Mouse (Mus musculus) kidney, adult 11 months (tissue): ENCODE measurements around the gene Efcab5.

ENCODE experiments used
- DNase-seq: peaks from one replicate; pipeline ENCODE4 v3.0.0; 2022

The Efcab5 gene

GRCm38 (mm10) chr11:77188868-77189267, at the start of gene Efcab5:
Gene Efcab5 (minus strand): TSS chr11:77188968.
- DNase-seq = no peak

GRCm38 (mm10) chr11:77235267-77235666, 46.5 kb upstream of the Efcab5 start:
- no peak for DNase-seq

- no peak for DNase-seq
These were observed 42.7 kb upstream of the Efcab5 start for GRCm38 (mm10) chr11:77231514-77231913.

DNA sequence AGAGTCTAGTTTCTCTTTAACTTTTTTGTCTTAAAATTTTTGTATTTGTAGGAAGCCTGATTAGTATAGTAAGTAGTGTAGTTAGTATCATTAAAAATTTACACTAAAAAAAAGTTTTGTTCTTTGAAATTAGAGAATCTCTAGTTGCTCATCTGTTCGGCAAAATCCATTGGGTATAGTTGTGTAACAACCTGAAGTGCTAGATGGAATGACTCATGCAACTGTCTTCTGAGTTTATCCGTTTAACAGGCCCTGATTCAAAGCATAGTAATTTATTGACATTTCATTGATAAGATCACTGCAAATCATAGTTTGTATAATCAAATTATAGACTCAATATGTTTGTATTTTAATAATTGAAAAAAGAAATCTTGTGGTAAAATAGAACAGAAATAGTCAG, 42.0 kb upstream of the Efcab5 start:
- no peak for DNase-seq

DNA sequence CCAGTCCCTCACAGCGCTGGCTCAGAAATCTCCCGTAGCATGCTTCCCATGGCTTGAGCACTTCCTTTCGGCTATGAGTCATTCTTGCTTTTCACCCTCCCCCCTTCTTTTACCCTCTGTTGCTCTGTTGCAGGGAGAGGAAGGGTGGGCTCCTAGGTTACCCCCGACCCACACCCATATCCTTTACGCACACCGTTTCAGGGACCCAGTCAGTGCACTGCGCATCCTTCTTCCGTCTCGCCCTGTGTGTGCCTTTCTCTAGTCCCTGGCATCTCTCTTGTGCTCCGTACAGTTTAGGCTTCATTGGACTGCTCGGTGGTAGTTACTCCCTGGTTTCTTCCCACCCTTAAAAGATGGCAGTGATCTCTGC, 28.0 kb upstream of the Efcab5 start:
- no peak for DNase-seq

DNA sequence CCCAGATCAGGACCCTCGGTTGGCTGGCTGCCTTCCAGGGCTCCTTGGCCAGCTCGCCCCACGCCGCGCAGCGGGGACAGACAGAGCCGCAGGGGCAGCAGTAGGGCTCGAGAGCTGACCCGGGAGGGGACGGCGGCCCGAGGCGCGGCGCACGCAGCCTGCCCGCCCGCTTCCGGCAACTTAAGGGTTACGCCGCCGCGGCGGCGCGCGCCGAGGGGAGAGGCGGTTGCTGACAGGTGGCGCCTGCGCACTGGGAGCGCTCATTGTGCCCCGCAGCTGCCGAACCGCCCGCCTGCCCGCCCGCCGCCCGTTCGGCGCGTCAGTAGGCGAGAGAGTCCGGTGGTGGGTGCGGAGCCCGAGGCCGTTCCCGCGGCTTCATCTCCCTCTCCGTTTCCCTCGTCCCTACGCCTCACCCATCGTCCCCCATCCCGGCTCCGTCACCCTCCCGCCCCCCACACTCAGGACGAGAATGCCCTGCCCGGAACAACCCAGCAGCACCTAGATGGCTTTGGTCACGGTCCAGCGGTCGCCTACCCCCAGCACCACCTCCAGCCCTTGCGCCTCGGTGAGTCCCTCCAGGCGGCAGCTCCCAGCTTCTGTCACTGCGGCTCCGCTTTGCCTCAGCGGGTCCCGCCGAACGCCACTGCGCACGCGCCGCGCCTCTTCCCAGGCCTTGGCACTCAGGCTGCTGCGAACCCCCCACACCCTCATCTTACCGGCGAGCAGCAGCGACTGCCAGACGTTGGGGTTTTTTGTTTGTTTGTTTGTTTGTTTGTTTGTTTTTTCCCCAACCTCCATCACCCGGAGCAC, 27.4 kb upstream of the Efcab5 start, which contains the start of gene Ssh2:
TSS of gene Ssh2 (plus strand) at position 337 of the 810 bp plus-strand sequence.
- DNase-seq = peak; percentile 82

- DNase-seq = no peak
These were observed 26.7 kb upstream of the Efcab5 start for GRCm38 (mm10) chr11:77215483-77215882.

GRCm38 (mm10) chr11:77214755-77215154, 26.0 kb upstream of the Efcab5 start:
- peak; percentile 64 for DNase-seq

DNA sequence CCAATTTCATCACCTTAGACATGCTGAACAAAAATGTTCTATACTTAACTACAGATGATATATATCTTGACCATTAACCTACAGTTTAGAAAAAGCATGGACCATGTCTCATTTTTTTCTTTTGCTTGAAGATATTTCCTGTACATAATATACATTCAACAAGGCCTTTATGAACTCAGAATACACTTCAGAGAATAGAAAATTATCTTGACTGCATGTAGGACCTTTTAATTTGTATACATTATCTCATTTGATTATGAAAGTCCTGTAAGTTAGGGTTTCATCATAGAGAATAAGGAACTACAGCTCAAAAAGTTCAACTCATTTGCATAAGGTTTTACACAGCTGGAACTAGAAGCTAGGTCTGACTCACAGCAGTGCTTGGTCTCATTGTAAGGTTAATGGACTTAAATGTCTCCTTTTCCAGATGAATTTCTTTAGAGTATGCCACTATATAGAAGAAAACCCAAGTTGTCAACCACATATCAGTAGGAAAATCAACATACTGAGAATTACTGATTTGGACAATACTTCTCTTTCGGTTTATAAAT, 25.4 kb upstream of the Efcab5 start:
- no peak for DNase-seq

DNA sequence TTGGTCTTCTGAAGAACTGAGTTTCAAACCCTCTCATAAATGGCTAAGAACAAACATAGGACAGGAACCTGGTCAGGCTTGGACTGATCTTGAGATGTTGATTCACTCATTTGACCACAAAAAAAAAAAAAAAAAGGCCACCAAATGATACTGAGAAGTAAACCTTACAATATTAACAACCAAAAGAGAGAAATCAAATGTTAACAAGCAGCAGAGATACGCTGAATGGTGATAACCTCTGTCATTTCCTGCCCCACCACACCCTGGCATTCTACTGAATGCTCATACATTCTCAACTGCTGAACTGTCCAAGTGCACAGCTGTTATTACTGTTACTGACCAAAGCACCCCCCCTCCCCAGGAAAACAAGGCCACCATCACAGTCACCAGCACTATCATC, 11.9 kb upstream of the Efcab5 start:
- no peak for DNase-seq

- peak; percentile 70 for DNase-seq
These were observed 10.9 kb upstream of the Efcab5 start for GRCm38 (mm10) chr11:77199636-77200035.

GRCm38 (mm10) chr11:77196181-77197143, 7.7 kb upstream of the Efcab5 start:
- peak; percentile 56 for DNase-seq

DNA sequence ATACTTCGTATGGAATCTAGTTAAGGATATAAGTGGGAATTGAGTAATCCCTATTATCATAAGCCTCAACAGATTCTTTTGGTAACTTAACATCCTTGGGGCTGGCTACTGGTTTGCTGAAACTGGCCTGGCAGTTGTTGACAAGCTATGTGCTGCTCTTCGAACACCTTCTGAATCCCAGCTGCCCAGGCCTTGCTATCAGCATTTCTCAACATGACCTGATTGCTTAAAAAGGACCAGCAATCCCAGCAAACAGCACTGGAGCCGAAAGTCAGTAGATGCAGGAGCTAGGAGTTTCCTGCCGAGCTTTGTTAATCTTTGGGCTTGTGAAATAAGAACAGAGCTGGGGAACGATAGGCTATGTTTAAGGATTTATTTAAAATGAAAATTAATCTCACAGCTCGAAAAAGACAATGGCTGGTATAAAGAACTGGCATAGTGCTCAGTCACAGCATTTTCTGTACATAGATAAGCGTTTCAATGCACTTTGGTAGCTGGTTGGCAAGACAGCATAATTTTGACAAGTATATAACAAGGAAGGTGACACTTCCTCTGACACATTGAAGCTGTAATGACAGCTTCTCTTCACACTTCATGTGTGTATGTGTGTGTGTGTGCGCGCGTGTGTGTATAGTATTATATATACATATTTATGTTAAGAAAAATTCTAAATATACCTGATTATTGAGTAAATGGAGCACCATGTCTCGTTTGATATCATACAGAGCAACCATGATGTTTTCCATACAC, 6.8 kb upstream of the Efcab5 start:
- DNase-seq = no peak

DNA sequence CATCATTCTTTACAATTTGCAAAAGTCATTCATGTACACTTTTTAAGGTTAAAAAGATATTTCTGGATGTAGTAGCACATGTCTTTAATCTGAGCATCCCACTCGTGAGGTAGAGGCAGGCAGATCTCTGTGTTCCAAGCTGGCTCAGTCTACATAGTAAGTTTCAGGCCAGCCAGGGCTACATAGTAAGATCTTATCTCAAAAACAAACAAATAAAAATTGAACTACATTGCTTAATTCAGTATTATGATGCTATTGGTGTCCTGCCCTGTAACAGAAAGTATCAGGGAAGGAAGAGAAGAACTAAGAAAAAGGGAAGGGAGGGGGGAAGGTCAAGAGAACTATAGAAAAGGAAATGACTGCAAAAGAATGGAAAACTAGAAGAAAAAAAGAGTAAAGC, 6.0 kb upstream of the Efcab5 start:
- no peak for DNase-seq

GRCm38 (mm10) chr11:77193941-77194553, 5.3 kb upstream of the Efcab5 start:
- DNase-seq = peak; percentile 75

DNA sequence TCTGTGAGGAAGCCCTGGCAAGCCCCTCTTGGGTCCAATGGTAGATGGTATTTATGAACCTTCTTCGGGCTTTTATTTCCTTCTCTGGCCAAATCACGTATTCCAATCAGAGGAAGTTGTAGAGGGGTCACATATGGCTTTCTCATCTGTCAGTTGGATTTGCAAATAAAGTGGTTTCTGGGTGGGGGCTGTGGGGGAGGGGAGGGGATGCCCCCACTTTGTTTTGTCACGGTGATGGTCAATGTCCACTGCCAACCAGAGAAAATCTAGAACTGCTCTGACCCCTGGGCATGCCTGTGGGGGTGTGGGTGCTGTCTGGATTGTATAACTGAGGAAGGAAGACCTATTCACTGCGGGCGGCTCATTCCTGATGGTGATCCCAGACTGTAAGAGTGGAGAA, 4.6 kb upstream of the Efcab5 start:
- DNase-seq = no peak

DNA sequence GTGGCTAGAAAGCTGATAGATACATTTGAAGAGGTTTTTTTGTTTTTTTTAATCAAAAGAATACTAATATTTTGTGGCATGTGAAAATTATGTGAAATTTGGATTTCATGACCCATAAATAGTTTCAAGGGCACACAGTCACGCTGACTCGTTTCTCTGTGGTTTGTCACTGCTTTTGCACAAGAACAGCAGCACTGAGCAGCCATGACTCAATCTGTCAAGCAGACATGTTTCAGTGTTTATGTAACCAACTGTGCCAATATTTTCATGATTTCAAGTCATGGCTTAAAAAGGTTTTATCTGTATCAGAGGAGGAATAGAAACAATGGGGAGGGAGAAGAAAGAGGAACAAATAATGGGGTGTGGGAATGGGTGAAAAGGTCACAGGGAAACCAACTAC, 3.8 kb downstream of the Efcab5 start:
- no peak for DNase-seq

DNA sequence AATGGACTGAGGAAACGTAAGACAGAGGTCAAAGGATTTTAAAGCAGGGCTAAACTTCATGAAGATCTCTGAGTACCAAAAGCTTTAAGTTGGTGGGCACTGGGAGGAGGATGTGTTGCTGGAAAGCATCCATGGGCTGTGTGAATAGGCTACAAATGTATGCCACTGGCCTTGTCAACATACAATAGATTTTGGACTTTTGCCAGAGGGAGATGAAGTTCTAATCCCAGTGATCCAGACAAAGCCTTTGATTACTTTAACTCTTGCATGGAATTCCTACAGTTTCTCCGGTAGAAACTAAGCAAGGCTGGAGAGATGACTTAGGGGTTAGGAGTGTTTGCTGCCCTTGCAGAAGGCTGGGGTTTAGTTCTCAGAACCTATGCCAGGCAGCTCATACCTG, 6.2 kb downstream of the Efcab5 start:
- no peak for DNase-seq

GRCm38 (mm10) chr11:77182041-77182440, 6.7 kb downstream of the Efcab5 start:
- no peak for DNase-seq

- DNase-seq = no peak
These were observed 7.2 kb downstream of the Efcab5 start for GRCm38 (mm10) chr11:77181528-77181927.

DNA sequence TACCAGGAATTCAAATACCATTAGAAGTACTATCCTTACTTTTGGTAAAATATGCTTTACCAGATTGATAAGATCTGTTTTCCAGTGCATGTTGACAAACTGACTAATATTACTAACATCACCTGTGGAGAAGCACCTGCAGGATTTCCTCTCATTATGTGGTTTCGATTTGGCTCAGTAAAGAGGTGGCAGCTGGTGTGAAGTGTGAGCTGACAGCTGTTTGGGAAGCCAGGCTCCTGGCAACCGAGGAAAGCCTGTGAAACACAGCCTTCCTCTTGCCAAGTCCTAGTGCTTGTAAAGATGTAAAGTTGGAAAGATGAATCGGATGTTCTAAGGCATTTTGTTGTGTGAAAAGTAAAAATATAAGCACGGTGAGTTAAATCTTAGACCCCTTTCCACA, 7.9 kb downstream of the Efcab5 start:
- no peak for DNase-seq

DNA sequence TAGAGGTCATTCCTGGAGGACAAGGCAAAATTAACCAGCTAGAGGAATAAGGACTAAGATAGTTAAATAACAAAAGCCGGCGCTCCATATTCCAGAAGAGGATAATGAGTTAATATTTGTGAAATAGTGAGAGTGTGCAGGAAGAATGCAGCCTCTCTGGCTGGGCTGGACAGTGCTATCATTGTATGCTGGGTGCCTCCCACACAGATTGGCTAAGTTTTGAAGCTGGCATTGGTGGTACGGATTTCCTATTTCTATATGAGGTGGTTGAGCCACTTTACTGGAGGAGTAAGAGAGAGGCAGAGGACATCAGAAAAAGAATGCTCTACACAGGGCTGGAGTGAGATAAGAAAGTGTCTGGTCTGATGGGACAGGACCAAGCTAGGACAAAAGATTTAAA, 9.0 kb downstream of the Efcab5 start:
- no peak for DNase-seq
